Mouse (Mus musculus) C2C12 (cell line): ENCODE measurements around the gene Igfbp7. TPM values are rescaled to one million over a fixed set of nuclear protein-coding genes. Genes with fewer than 3 reads are reported as not detected.

Experiments
- H3K27me3 ChIP-seq: one replicate; pipeline ENCODE4 v1.6.1; 2011; ENCODE audit not compliant: control insufficient read depth, insufficient read depth, insufficient read length
- H3K36me3 ChIP-seq: one replicate; pipeline ENCODE4 v1.6.1; 2011; ENCODE audit not compliant: control insufficient read depth, insufficient read depth
- H3K4me3 ChIP-seq: one replicate; pipeline ENCODE4 v1.5.1; 2011; ENCODE audit warnings: mild to moderate bottlenecking, control low read depth; ENCODE audit not compliant: poor library complexity, insufficient read depth, severe bottlenecking
- H3K79me2 ChIP-seq: one replicate; pipeline ENCODE4 v1.6.1; 2011; ENCODE audit not compliant: control insufficient read depth, insufficient read depth
- H3K79me3 ChIP-seq: one replicate; pipeline ENCODE4 v1.6.1; 2011; ENCODE audit warnings: low read depth, control low read depth
- H3ac ChIP-seq: one replicate; pipeline ENCODE3; 2011; ENCODE audit warnings: low read depth; ENCODE audit not compliant: control insufficient read depth, insufficient read length
- CEBPB ChIP-seq: IDR thresholded peaks from one replicate; pipeline ENCODE4 v1.6.1; 2011; ENCODE audit warnings: low read depth, mild to moderate bottlenecking, control low read depth, moderate library complexity
- CTCF ChIP-seq: IDR thresholded peaks from one replicate; pipeline ENCODE4 v1.5.1; 2011; ENCODE audit not compliant: control insufficient read depth, insufficient read depth, insufficient read length
- FOSL1 ChIP-seq: IDR thresholded peaks from one replicate; pipeline ENCODE4 v1.8.0; 2011; ENCODE audit warnings: mild to moderate bottlenecking, low read length; ENCODE audit not compliant: poor library complexity, insufficient read depth, severe bottlenecking
- MAX ChIP-seq: IDR thresholded peaks from one replicate; pipeline ENCODE4 v1.6.1; 2011; ENCODE audit warnings: mild to moderate bottlenecking, control low read depth
- MYOD1 ChIP-seq: IDR thresholded peaks from one replicate; pipeline ENCODE4 v1.6.1; 2011; ENCODE audit warnings: low read depth; ENCODE audit not compliant: control insufficient read depth, insufficient read length
- MYOG ChIP-seq: IDR thresholded peaks from one replicate; pipeline ENCODE4 v1.6.1; 2011; ENCODE audit not compliant: control insufficient read depth, insufficient read length; ENCODE audit errors: extremely low read depth
- USF1 ChIP-seq: IDR thresholded peaks from one replicate; pipeline ENCODE4 v1.6.1; 2011; ENCODE audit warnings: low read depth, mild to moderate bottlenecking, control low read depth, moderate library complexity
- polyA plus RNA-seq: library from polyadenylated mRNA; unstranded; fragments of >200 nt; fragmentation: generic; extraction: Trizol; gene quantifications from one replicate; pipeline ENCODE4 v1.2.1, GENCODE M21; 2012; ENCODE audit warnings: missing spikeins

Gene Igfbp7
- polyA plus RNA-seq, 1 experiment, result 402 TPM

DNA sequence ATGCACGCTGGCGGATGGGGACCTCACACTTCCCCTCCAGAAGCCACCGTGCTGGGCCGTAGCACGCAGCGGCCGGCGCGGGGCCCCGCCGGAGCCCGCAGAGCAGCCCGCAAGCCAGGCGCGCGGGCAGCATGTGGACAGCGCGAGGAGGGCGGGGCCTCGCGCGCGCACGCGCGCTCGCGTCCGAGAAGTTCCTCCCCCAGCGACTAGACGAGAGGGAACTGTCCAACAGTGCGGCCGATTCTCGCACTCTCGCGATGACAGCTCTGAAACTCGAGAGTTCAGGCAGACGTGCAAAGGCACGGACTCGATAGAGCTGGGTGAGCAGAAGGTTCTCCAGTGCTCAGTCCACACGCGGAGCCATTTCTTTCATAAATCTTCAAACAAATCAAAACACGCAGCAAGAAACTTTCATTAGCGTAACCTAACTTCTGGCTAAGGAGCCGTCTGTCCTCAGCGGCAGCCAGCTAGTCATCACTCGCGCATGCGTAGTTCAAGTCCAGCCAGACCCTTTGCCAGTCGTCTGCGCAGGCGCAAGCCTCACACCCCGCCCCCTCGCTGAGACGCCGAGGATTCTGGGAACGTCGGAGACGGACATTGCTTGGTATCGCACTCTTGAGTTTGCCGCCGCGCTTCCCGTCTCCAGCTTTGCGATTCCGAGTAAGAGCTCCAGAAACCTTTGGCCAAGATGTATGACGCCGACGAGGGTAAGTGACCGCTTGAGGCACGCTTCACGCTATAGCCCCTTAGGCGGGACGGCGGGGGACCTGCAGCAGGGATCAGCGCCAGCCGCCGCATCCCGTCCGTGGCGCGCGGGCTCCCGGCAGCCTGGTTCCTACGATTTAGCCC lies 97.7 kb downstream of the Igfbp7 start, which contains the start of the genes Noa1 and Polr2b:
Gene Noa1 (minus strand): TSS at position 161 of the 849 bp plus-strand sequence.
Gene Polr2b (plus strand): TSS at position 224 of the 849 bp plus-strand sequence.
- Histone ChIP-seq H3K4me3 (peak within 1 kb of the TSS; percentile 85), H3K79me3 (peaks cover 62% of the 10 kb centered on the region), H3K79me2 (peaks cover 95% of the 10 kb centered on the region), H3K36me3 (peaks cover 49% of the 10 kb centered on the region), H3K27me3 (no peaks in the 10 kb centered on the region), H3ac (peak within 1 kb of the TSS; percentile 94)
- TF ChIP-seq MAX (peak; percentile 75), CTCF (no peak)

DNA sequence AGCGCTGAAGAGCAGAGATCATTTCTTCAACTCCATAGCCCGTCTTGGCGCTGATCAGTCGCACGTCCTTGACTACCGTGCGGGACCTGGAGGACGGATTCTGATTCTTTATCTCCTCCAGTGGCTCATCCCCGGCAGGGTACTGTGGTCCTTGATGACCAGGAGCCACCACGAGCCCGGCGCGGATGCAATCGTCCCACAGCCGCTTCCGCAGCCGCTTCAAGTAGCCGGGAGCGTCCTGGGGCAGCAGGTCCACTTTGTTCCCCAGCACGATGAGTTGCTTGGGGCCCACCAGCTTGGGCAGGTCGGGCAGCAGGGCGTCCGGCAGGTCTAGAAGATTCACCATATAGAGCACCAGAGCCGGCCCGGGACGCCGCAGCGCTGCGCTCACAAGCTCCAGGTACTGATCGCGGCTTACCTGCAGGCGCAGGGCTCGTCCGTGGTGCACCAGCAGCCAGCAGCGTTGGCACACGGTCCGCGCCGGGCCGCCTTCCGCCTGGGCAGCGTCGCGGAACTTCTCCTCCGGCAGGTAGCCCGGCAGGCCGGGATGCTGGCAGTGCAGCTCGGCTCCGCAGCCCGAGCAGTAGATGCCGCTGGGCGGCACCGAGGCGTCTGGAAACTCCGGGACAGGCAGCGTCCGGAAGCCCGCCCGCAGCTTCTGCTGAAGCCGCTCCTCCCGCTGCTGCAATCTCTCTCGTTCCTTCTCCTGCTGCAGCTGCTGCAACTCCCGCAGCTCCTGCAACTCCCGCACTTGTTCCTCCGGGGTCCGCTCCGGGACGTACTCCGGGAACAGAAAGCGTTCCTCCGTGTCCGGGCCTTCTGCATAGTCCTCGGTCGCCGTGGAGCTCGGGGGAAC lies 98.6 kb downstream of the Igfbp7 start:
- H3K79me3 ChIP-seq, result peaks cover 59% of the 10 kb centered on the region
- H3K4me3 ChIP-seq, result peak overlapping the region; percentile 85
- H3K36me3 ChIP-seq, result peaks cover 45% of the 10 kb centered on the region
- no peaks in the 10 kb centered on the region for H3K27me3 ChIP-seq
- H3ac ChIP-seq, result peak overlapping the region; percentile 83
- TF ChIP-seq MYOD1, result no peak
- no peak for TF ChIP-seq CTCF
- no peak for TF ChIP-seq MYOG
- no peak for TF ChIP-seq CEBPB
- TF ChIP-seq USF1, result no peak
- no peak for TF ChIP-seq FOSL1
- TF ChIP-seq MAX, result no peak
- H3K79me2 ChIP-seq, result peaks cover 86% of the 10 kb centered on the region

DNA sequence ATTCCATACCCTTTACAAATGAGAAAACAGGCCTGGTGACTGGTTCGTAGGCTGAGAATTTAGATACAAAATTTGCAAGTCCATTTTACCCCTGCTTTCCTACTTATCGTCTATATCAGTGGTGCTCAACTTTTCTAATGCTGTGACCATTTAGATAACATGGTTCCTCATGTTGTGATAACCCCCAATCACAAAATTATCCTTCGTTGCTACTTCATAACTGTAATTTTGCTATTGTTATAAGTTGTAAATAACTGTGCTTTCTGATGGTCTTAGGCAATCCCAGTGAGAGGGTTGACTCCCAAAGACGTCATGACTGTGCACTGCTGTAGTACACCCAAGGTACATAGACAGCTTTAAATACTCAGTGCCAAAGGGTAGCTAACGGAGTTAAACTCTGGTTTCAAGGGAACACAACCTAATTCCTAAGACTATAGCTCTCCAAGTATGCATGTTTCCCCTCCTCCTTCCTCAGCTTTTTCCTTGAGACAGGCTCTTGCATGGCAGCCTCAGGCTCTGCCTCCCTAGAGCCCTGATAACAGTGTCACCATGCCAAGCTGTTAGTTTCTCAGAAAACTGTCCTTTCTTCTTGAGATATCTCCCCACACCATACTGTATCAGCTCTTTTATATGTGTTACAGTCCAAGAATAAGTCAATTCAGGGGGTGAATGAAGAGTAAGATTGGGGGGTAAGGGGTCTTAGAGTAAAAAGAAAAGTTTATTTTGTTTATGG lies 99.9 kb downstream of the Igfbp7 start:
- Histone ChIP-seq H3K27me3 (no peaks in the 10 kb centered on the region), H3K79me3 (peaks cover 48% of the 10 kb centered on the region), H3K4me3 (peak overlapping the region; percentile 16), H3ac (no peak overlapping the region), H3K36me3 (peaks cover 36% of the 10 kb centered on the region), H3K79me2 (peaks cover 74% of the 10 kb centered on the region)
- TF ChIP-seq FOSL1 (no peak), CEBPB (no peak), MYOG (no peak), USF1 (no peak), CTCF (no peak)

DNA sequence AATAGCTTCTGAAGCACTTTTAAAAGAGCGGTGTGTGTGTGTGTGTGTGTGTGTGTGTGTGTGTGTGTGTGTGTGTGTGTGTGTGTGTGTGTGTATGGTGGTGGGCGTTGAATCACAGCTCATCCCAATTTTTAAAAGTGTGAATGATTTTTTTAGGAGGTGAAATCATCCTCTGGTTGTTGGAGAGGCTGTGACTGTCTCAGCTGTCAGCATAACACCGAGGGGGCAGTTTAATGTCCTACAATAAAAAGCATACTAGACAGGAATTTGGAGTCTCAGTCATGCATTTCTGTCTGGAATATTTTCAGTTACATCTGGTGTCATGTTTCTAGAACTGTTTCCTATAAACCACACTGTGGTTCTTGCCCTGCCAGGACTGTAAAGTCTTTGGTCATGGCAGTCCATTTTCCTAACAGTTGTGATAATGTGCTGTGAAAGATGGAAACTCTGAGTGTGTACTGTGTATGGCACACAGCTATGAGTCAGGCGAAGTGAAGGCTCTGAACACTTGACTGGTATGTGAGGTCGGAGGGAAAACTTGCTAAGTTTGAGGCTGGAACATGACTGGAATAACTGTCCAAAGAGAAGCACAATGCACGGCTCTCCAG lies 106.4 kb downstream of the Igfbp7 start:
- Histone ChIP-seq H3ac (no peak overlapping the region), H3K36me3 (peaks cover 62% of the 10 kb centered on the region), H3K4me3 (no peak overlapping the region), H3K79me3 (peaks cover 5% of the 10 kb centered on the region), H3K79me2 (peaks cover 12% of the 10 kb centered on the region), H3K27me3 (no peaks in the 10 kb centered on the region)
- no peak for TF ChIP-seq FOSL1
- TF ChIP-seq MYOG, result no peak
- no peak for TF ChIP-seq CEBPB
- TF ChIP-seq USF1, result no peak
- TF ChIP-seq MAX, result no peak
- no peak for TF ChIP-seq MYOD1
- no peak for TF ChIP-seq CTCF

DNA sequence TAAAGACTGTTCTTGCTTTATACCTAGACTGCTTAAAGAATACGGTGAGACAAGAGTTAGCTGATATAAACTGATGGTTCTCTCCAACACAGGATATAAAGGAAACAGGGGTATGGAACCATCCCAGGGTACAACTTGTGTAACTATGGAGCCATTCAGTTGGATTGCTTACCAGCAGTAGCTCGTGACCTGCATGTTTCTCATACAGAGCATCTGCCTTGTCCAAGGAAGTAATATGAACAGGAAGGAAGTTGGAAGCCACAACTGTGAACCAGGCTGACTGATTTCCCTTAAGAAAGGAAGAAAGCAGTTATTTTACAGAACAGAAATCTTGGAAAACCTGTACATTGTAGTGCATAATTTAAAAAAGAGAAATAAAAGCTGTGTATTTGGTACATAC lies 108.4 kb downstream of the Igfbp7 start:
- Histone ChIP-seq H3K36me3 (peaks cover 60% of the 10 kb centered on the region), H3K79me3 (peaks cover 2% of the 10 kb centered on the region), H3K27me3 (no peaks in the 10 kb centered on the region), H3K4me3 (no peak overlapping the region), H3K79me2 (no peaks in the 10 kb centered on the region), H3ac (no peak overlapping the region)
- no peak for TF ChIP-seq MYOG
- no peak for TF ChIP-seq MYOD1
- no peak for TF ChIP-seq FOSL1
- no peak for TF ChIP-seq USF1
- TF ChIP-seq CEBPB, result no peak
- no peak for TF ChIP-seq MAX
- TF ChIP-seq CTCF, result no peak

Other genes starting within 250 kb of the Igfbp7 start
- gene Spink2, start 196.6 kb downstream of the Igfbp7 start, polyA plus RNA-seq, result not detected
- 7.1 TPM for gene Rest, start 142.6 kb downstream of the Igfbp7 start, polyA plus RNA-seq
- 33.4 TPM for gene Noa1, start 98.0 kb downstream of the Igfbp7 start, polyA plus RNA-seq
- gene Polr2b, start 97.9 kb downstream of the Igfbp7 start, polyA plus RNA-seq, result 24.3 TPM